Mouse (Mus musculus) urinary bladder, postnatal 14 days (tissue): ENCODE measurements around the gene Cebpg.

ENCODE experiments used
- DNase-seq: peaks from one replicate; pipeline ENCODE4 v3.0.0; 2021; ENCODE audit warnings: low spot score

The Cebpg gene

GRCm38 (mm10) chr7:35054286-35054685, 2.1 kb downstream of the Cebpg start:
- DNase-seq: no peak

- no peak for DNase-seq
These were observed 3.2 kb downstream of the Cebpg start for GRCm38 (mm10) chr7:35053161-35053560.

- DNase-seq: no peak
These were observed 5.8 kb downstream of the Cebpg start for GRCm38 (mm10) chr7:35050540-35050939.

- DNase-seq: no peak
These were observed 10.3 kb downstream of the Cebpg start for GRCm38 (mm10) chr7:35046091-35046490.

GRCm38 (mm10) chr7:35044719-35045118, 11.7 kb downstream of the Cebpg start:
- no peak for DNase-seq

- DNase-seq: no peak
These were observed 13.0 kb downstream of the Cebpg start for GRCm38 (mm10) chr7:35043266-35043817.

GRCm38 (mm10) chr7:35042759-35043217, 13.6 kb downstream of the Cebpg start:
- no peak for DNase-seq

- DNase-seq: no peak
These were observed 14.2 kb downstream of the Cebpg start for GRCm38 (mm10) chr7:35042209-35042554.

- DNase-seq: no peak
These were observed 14.8 kb downstream of the Cebpg start for GRCm38 (mm10) chr7:35041286-35042208.

GRCm38 (mm10) chr7:35040176-35040972, 16.0 kb downstream of the Cebpg start:
- DNase-seq: no peak

GRCm38 (mm10) chr7:35037408-35037807, 19.0 kb downstream of the Cebpg start:
- no peak for DNase-seq

- DNase-seq: no peak
These were observed 20.1 kb downstream of the Cebpg start for GRCm38 (mm10) chr7:35036266-35036731.

- no peak for DNase-seq
These were observed 20.8 kb downstream of the Cebpg start for GRCm38 (mm10) chr7:35035565-35035964.

GRCm38 (mm10) chr7:35035141-35035553, 21.2 kb downstream of the Cebpg start:
- no peak for DNase-seq

GRCm38 (mm10) chr7:35030567-35030966, 25.8 kb downstream of the Cebpg start:
- no peak for DNase-seq

- DNase-seq: no peak
These were observed 26.7 kb downstream of the Cebpg start for GRCm38 (mm10) chr7:35029648-35030047.

GRCm38 (mm10) chr7:35029228-35029627, 27.1 kb downstream of the Cebpg start:
- no peak for DNase-seq

- no peak for DNase-seq
These were observed 27.8 kb downstream of the Cebpg start for GRCm38 (mm10) chr7:35028559-35028958.

GRCm38 (mm10) chr7:35027801-35028420, 28.5 kb downstream of the Cebpg start:
- DNase-seq: no peak

GRCm38 (mm10) chr7:35026838-35027291, 29.5 kb downstream of the Cebpg start:
- peak; percentile 59 for DNase-seq

- no peak for DNase-seq
These were observed 30.1 kb downstream of the Cebpg start for GRCm38 (mm10) chr7:35026276-35026630.
